Mouse (Mus musculus): ENCODE measurements around the gene Lnx2.

DNA sequence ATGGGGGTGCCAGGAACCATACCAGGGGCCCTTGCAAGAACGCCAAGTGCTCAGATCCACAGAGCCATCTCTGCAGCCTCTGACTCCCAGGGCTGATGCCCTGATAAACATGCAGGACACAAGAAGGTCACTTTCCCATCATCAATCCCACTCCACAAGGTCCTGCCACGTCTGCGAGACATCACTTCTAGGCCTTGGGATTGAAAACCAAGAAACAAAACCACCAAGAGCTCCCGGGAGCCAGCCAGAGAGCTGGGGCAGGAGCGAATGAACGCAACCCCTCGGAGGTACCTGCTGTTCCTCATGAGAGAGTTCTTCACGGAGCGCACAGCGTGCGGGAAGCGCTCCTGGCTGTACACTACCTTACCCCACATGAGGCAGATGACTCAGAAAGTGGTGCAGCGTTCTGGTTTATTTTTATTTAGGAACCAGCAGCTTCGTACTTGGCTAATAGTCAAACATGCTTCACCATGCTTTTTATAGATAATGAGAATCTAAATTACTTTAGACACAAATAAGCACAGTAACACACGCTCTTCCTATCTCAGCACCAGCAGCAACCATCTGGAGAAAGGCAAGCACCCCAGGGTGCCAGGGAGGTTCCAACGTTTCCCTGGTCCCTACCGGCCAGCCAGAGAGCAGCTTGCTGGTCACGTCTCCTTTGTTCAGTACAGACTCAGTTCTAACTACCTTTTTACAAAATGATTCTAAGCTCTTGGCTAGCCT is 53.0 kb downstream of the Lnx2 start:
- TF ChIP-seq CTCF (IDR thresholded peaks at IDR 0.05; ENCODE audit: extremely low read depth, insufficient read length, insufficient replicate concordance, low read depth, low read length) (no peak), POLR2A (IDR thresholded peaks at IDR 0.05; ENCODE audit: low read depth, low read length) (no peak)
